Mouse (Mus musculus) neural tube, embryonic 11.5 days (tissue): ENCODE measurements around the gene Ndufa8. TPM values are rescaled to one million over a fixed set of nuclear protein-coding genes. Genes with fewer than 3 reads are reported as not detected.
A peak's percentile ranks its signal among the peaks of the same experiment; 100 is the strongest.

ENCODE experiments used
- ATAC-seq: fragments of 200-750 bp; cut with Nextera tagmentation; 2 replicates; pipeline ENCODE4 v1.8.0; 2017; ENCODE audit warnings: moderate number of reproducible peaks, mild to moderate bottlenecking, moderate TSS enrichment, moderate library complexity; ENCODE audit not compliant: insufficient read depth, low FRiP score, low TSS enrichment
- DNase-seq: peaks from one replicate; pipeline ENCODE4 v3.0.0-alpha.2; 2015; ENCODE audit warnings: low spot score
- H3K27ac ChIP-seq: fragments of 300-500 bp; sonication (generic); 2 replicates; pipeline ENCODE4 v1.5.1; 2014; ENCODE audit warnings: low read depth, mild to moderate bottlenecking, low read length
- H3K27me3 ChIP-seq: fragments of 300-500 bp; sonication (generic); 2 replicates; pipeline ENCODE4 v1.6.1; 2014; ENCODE audit warnings: mild to moderate bottlenecking, low read length, mixed read lengths; ENCODE audit not compliant: control insufficient read depth, insufficient read depth
- H3K36me3 ChIP-seq: fragments of 300-500 bp; sonication (generic); 2 replicates; pipeline ENCODE4 v1.6.1; 2014; ENCODE audit warnings: mild to moderate bottlenecking, low read length, moderate library complexity, mixed read lengths; ENCODE audit not compliant: control insufficient read depth, insufficient read depth
- H3K4me1 ChIP-seq: fragments of 300-500 bp; sonication (generic); 2 replicates; pipeline ENCODE4 v1.6.1; 2014; ENCODE audit warnings: low read length, mixed read lengths; ENCODE audit not compliant: control insufficient read depth, insufficient read depth
- H3K4me2 ChIP-seq: fragments of 300-500 bp; sonication (generic); 2 replicates; pipeline ENCODE4 v1.6.1; 2014; ENCODE audit warnings: low read depth, mild to moderate bottlenecking, moderate library complexity
- H3K4me3 ChIP-seq: fragments of 300-500 bp; sonication (generic); 2 replicates; pipeline ENCODE4 v1.5.1; 2014; ENCODE audit warnings: low read depth, low read length
- H3K9ac ChIP-seq: fragments of 300-500 bp; sonication (generic); 2 replicates; pipeline ENCODE4 v1.6.1; 2014; ENCODE audit warnings: mild to moderate bottlenecking, low read length
- H3K9me3 ChIP-seq: fragments of 300-500 bp; sonication (generic); 2 replicates; pipeline ENCODE4 v1.6.1; 2016; ENCODE audit warnings: low read length; ENCODE audit not compliant: control insufficient read depth
- WGBS: fragments of 180-500 bp; shearing (Covaris S2); extraction: QIAGEN DNeasy Blood & Tissue Kit; methylation state at CpG from one replicate; pipeline ENCODE4 v1.1.7; 2014; 5-methylcytosine and 5-hydroxymethylcytosine counted together
- polyA plus RNA-seq: library from polyadenylated mRNA; unstranded; fragments of >200 nt; fragmentation: Nextera tagmentation; extraction: Ambion mirVana; gene quantifications from 2 replicates; pipeline ENCODE4 v1.2.1, GENCODE M21; 2014

Ndufa8 gene
- polyA plus RNA-seq, 1 experiment from 2014 or later, result 210 TPM

GRCm38 (mm10) chr2:36008071-36008470 lies 41.1 kb downstream of the Ndufa8 start:
- H3K9me3 ChIP-seq, result no peaks in the 10 kb centered on the region
- no peak overlapping the region for H3K4me2 ChIP-seq
- no peak overlapping the region for H3K4me3 ChIP-seq
- H3K4me1 ChIP-seq, result 0 out of 2 replicates have a peak, but pooled peaks cover 4% of the 10 kb centered on the region
- H3K27ac ChIP-seq, result no peak overlapping the region
- ATAC-seq (no peak), DNase-seq (peak; percentile 40)
- 37% methylated on average over 1 of the region's 1 CpGs for WGBS
- no peaks in the 10 kb centered on the region for H3K36me3 ChIP-seq
- H3K9ac ChIP-seq, result no peak overlapping the region
- peaks cover 18% of the 10 kb centered on the region for H3K27me3 ChIP-seq

GRCm38 (mm10) chr2:36002188-36002587 lies 47.0 kb downstream of the Ndufa8 start:
- Histone ChIP-seq H3K4me2 (no peak overlapping the region), H3K4me1 (no peaks in the 10 kb centered on the region), H3K27ac (no peak overlapping the region), H3K9me3 (no peaks in the 10 kb centered on the region), H3K36me3 (no peaks in the 10 kb centered on the region), H3K4me3 (no peak overlapping the region), H3K9ac (no peak overlapping the region), H3K27me3 (no peaks in the 10 kb centered on the region)
- ATAC-seq (no peak), DNase-seq (no peak)
- 33% methylated on average over 6 of the region's 6 CpGs for WGBS

- no peak overlapping the region for H3K4me3 ChIP-seq
- no peaks in the 10 kb centered on the region for H3K36me3 ChIP-seq
- H3K9ac ChIP-seq, result no peak overlapping the region
- H3K4me1 ChIP-seq, result no peaks in the 10 kb centered on the region
- 68% methylated on average over 1 of the region's 1 CpGs for WGBS
- no peaks in the 10 kb centered on the region for H3K27me3 ChIP-seq
- ATAC-seq (no peak), DNase-seq (no peak)
- no peak overlapping the region for H3K27ac ChIP-seq
- H3K4me2 ChIP-seq, result no peak overlapping the region
- no peaks in the 10 kb centered on the region for H3K9me3 ChIP-seq
These were observed 48.8 kb downstream of the Ndufa8 start for GRCm38 (mm10) chr2:36000390-36000789.

- Histone ChIP-seq H3K36me3 (no peaks in the 10 kb centered on the region), H3K9me3 (no peaks in the 10 kb centered on the region), H3K4me3 (no peak overlapping the region), H3K27ac (no peak overlapping the region), H3K27me3 (no peaks in the 10 kb centered on the region), H3K4me2 (no peak overlapping the region), H3K9ac (no peak overlapping the region), H3K4me1 (no peaks in the 10 kb centered on the region)
- no peak for DNase-seq
- ATAC-seq, result no peak
These were observed 50.0 kb downstream of the Ndufa8 start for GRCm38 (mm10) chr2:35999212-35999611.

GRCm38 (mm10) chr2:35998416-35998815 lies 50.8 kb downstream of the Ndufa8 start:
- no peak overlapping the region for H3K4me3 ChIP-seq

GRCm38 (mm10) chr2:35996753-35997152 lies 52.5 kb downstream of the Ndufa8 start:
- Histone ChIP-seq H3K9ac (no peak overlapping the region), H3K9me3 (no peaks in the 10 kb centered on the region), H3K36me3 (no peaks in the 10 kb centered on the region), H3K27me3 (no peaks in the 10 kb centered on the region), H3K4me2 (no peak overlapping the region), H3K4me3 (no peak overlapping the region), H3K4me1 (no peaks in the 10 kb centered on the region), H3K27ac (no peak overlapping the region)
- ATAC-seq (no peak), DNase-seq (no peak)
- WGBS, result 85% methylated on average over 2 of the region's 2 CpGs

More at GRCm38 (mm10) chr2:35998416-35998815, 50.8 kb downstream of the Ndufa8 start:
- H3K9me3 ChIP-seq, result no peaks in the 10 kb centered on the region
- no peaks in the 10 kb centered on the region for H3K36me3 ChIP-seq
- DNase-seq (no peak), ATAC-seq (no peak)
- no peak overlapping the region for H3K9ac ChIP-seq
- no peak overlapping the region for H3K27ac ChIP-seq
- no peaks in the 10 kb centered on the region for H3K4me1 ChIP-seq
- H3K4me2 ChIP-seq, result no peak overlapping the region
- H3K27me3 ChIP-seq, result no peaks in the 10 kb centered on the region
- WGBS, result 88% methylated on average over 5 of the region's 5 CpGs

- H3K36me3 ChIP-seq, result no peaks in the 10 kb centered on the region
- no peaks in the 10 kb centered on the region for H3K27me3 ChIP-seq
- H3K4me3 ChIP-seq, result no peak overlapping the region
- H3K9me3 ChIP-seq, result no peaks in the 10 kb centered on the region
- no peak overlapping the region for H3K9ac ChIP-seq
- no peaks in the 10 kb centered on the region for H3K4me1 ChIP-seq
- H3K27ac ChIP-seq, result no peak overlapping the region
- ATAC-seq (no peak), DNase-seq (no peak)
- 81% methylated on average over 6 of the region's 6 CpGs for WGBS
- no peak overlapping the region for H3K4me2 ChIP-seq
These were observed 54.9 kb downstream of the Ndufa8 start for GRCm38 (mm10) chr2:35994303-35994702.

- Histone ChIP-seq H3K4me3 (no peak overlapping the region), H3K9me3 (no peaks in the 10 kb centered on the region), H3K4me1 (no peaks in the 10 kb centered on the region), H3K27ac (no peak overlapping the region), H3K36me3 (no peaks in the 10 kb centered on the region), H3K4me2 (no peak overlapping the region), H3K9ac (no peak overlapping the region), H3K27me3 (no peaks in the 10 kb centered on the region)
- ATAC-seq, result no peak
- DNase-seq, result no peak
- 74% methylated on average over 2 of the region's 2 CpGs for WGBS
These were observed 55.7 kb downstream of the Ndufa8 start for GRCm38 (mm10) chr2:35993481-35993880.

- Histone ChIP-seq H3K36me3 (no peaks in the 10 kb centered on the region), H3K4me1 (no peaks in the 10 kb centered on the region), H3K27ac (no peak overlapping the region), H3K4me2 (no peak overlapping the region), H3K27me3 (no peaks in the 10 kb centered on the region), H3K9me3 (no peaks in the 10 kb centered on the region), H3K9ac (no peak overlapping the region), H3K4me3 (no peak overlapping the region)
- WGBS, result 87% methylated on average over 3 of the region's 3 CpGs
- no peak for ATAC-seq
- no peak for DNase-seq
These were observed 56.9 kb downstream of the Ndufa8 start for GRCm38 (mm10) chr2:35992259-35992658.
